Mouse (Mus musculus): ENCODE data around the gene Cfap206.

- TF ChIP-seq CTCF (conservative IDR thresholded peaks at IDR 0.05; ENCODE audit: insufficient read depth, insufficient read length, low read depth, low read length) (no peak), POLR2A (IDR thresholded peaks at IDR 0.05; ENCODE audit: low read depth, low read length) (no peak)
These were observed 73.9 kb downstream of the Cfap206 start for GRCm38 (mm10) chr4:34656101-34656500.

Data from kidney, adult 2 months (tissue).